Mouse (Mus musculus): ENCODE data around the gene Immp2l.
A peak's percentile ranks its signal among the peaks of the same experiment; 100 is the strongest.

Gene Immp2l

DNA sequence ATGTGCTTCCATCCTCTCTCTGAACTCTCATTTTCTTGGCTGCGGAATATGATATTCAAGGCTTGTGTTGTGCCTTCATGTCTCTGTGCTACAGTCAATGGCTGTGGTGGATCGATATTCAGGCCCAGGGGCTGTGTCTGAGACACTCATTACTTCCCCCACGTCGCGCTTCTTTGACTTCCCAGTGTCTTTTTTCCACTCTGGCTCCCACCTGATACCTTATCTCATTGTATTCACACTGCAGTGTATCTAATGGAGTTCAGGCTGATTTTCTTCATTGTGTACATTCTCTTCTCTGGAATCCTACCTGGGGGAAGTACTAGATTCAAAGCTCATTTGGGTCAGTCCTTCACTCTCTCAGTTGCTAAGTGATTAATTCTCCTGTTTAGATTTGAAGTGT, 27.1 kb downstream of the Immp2l start:
- DNase-seq: no peak

DNA sequence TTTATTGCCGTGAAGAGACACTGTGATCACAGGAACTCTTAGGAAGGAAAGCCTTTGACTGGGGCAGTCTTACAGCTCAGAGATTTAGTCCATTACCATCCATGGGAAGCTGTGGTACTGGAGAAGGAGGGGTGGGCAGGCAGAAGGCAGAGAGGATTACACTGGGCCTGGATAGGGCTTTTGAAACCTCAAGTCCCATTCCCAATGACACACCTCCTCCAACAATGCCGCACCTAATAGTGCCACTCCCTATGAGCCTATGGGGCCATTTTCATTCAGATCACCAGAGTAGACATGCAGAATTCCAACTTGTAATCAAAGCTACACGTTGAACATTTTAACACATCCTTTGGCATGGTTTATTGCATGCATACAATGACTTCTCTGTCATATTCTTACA, 29.0 kb downstream of the Immp2l start:
- no peak for DNase-seq

GRCm38 (mm10) chr12:41054006-41054791, 30.3 kb downstream of the Immp2l start:
- no peak for DNase-seq

- DNase-seq: no peak
These were observed 32.1 kb downstream of the Immp2l start for GRCm38 (mm10) chr12:41055941-41056340.

- DNase-seq: no peak
These were observed 39.4 kb downstream of the Immp2l start for GRCm38 (mm10) chr12:41063281-41063680.

DNA sequence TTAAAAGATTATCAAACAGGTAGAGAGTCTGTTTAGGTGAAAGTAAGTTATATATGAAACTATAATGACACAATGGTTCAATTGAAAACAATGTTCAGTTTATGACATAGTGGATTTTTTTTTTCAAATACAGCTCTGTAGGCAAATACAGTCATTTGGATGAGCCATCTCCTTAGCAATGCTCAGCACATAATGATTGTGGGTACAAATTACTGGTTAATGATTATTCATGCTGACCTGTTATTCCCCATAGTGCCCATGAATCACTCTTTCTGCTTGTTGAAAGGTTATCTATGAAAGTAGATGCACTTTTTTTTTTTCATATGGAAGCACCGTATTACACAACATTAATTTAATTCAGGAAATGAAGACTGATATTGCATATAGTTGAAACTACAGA, 58.0 kb downstream of the Immp2l start:
- DNase-seq: no peak

GRCm38 (mm10) chr12:41084370-41085089, 60.6 kb downstream of the Immp2l start:
- no peak for DNase-seq

- no peak for DNase-seq
These were observed 66.1 kb downstream of the Immp2l start for GRCm38 (mm10) chr12:41089931-41090366.

DNA sequence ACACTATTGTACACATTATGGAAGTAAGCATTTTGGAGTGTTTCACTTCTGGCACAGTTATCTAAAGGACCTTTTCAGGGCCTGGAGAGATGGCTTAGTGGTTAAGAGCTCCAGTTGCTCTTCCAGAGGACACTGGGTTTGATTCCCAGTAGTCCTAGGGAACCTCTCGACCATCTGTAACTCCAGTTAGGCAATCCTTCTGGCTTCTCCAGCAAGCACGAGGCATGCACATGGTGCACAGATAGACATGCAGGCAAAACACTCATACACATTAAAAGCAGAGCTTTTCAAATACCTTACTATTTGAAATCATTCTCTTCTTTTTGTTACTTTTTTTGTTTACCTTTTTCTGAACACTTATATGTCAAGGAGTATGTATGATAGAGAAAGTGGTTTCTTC, 66.9 kb downstream of the Immp2l start:
- no peak for DNase-seq

- DNase-seq: no peak
These were observed 67.4 kb downstream of the Immp2l start for GRCm38 (mm10) chr12:41091316-41091715.

- no peak for DNase-seq
These were observed 72.2 kb downstream of the Immp2l start for GRCm38 (mm10) chr12:41096045-41096444.

DNA sequence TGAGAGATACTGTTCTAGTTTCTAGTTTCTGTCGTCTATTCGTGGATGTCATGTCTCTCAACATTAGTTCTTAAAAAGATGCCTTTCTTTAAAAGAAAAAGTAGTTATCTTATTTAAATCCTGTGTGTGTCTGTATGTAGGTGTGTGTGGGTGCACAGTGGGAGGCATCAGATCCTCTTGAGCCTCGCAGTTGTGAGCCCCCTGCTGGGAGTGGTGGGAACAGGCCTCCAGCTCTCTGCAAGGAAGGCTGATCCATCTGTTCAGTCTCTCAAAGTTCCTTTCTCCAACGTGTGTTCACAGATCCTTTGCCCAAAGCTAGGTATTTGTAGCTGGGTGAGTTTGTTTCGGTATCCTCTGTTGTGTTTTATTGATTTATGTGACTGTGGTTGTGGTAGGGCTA, 73.5 kb downstream of the Immp2l start:
- DNase-seq: peak; percentile 62 to 65

- DNase-seq: no peak
These were observed 85.1 kb downstream of the Immp2l start for GRCm38 (mm10) chr12:41109011-41109410.

GRCm38 (mm10) chr12:41111456-41111855, 87.6 kb downstream of the Immp2l start:
- peak in 1 of 2 experiments; percentile 4 for DNase-seq

DNA sequence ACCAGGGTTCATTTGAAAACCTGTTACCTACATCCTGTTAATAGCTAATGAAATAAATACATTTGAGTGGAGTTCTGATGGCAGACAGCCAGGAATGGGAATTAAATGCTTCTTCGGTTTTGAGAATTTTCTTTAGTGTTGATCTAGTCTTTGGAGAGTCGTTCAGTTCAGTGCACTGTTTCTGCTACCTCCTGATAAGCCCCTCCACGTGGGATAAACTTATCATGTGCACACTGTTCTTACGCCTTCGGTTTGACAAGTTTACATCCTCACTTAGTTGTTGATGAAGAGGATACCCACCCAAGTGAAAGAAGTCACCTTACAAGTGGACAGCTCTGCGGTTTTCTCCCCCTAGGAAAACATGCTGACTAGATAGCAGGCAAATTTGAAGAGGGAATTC, 88.2 kb downstream of the Immp2l start:
- no peak for DNase-seq

GRCm38 (mm10) chr12:41118358-41118757, 94.5 kb downstream of the Immp2l start:
- no peak for DNase-seq

DNA sequence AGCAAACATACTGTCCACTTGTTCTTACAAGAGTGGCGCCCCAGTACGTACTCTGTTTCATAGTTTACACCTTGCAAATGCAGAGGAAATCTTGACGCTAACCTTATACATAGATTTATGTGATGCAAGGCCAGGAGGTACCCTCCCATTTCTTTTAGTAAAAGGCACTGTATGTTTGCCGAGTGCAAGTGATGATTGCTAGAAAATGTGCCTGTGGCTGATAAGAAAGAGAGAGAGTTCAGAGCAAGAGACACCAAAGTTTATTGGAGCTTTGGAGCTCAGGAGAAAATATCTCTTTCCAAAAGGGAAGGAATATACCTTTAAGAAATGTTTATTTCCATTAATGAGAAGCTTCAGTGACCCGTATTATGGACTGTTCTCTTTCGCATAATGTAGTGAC, 95.8 kb downstream of the Immp2l start:
- DNase-seq: no peak

DNA sequence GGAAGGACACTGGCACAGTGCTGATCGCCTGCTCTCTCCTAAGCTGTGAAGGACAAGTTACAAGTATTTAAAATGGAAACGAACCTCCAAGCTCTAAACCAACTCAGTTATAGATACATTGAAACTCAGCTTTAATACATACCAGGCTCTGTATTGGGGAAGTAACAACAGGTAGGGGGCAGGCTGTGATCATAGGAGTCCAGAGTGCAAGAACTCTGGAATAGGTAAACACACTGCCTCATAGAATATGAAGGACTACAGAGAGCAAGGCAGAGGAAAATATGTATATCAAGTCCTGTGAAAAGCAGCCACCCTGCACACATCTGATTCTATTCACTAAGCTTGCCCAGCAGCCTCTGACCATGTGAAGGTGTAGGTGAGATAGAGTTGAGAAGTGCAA, 99.3 kb downstream of the Immp2l start:
- no peak for DNase-seq

- no peak for DNase-seq
These were observed 111.0 kb downstream of the Immp2l start for GRCm38 (mm10) chr12:41134885-41135284.

DNA sequence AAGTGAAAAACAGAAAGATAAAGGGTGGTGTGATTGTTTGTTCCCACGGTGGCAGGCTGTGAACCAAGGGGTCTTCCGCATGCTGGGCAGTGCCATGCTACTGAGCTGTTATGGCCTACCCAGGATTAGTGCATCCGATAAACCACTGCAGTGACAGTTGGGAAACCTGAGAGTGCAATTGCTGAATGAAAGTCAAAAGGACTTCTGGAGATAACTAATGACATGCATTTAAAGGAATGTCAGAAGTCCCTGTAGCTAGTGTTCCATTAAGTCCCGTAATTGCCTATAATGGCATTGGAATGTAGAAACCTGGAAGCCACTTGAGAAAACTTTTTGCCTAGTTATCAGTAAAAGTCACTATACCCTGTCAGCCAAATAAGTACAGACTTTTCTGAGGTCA, 135.7 kb downstream of the Immp2l start:
- DNase-seq: no peak

DNA sequence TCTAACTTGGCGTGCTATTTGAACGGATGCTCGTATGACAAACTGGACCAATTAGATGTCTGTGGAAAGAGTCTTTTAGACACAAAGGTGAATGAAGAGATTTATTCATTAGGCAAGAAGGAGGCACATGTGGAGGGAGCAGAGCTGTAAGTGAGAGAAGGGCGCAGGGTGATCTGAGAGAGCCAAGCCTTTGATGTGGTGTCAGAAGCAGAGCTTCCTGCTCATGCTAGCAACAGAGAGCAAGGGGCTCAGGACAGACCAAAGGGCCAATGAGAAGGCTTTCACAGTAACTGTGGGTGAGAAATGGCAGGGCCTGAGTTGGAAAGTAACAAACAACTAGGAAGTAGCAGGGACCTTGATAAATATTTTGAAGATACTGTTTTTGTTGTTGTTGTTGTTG, 143.9 kb downstream of the Immp2l start:
- no peak for DNase-seq

DNA sequence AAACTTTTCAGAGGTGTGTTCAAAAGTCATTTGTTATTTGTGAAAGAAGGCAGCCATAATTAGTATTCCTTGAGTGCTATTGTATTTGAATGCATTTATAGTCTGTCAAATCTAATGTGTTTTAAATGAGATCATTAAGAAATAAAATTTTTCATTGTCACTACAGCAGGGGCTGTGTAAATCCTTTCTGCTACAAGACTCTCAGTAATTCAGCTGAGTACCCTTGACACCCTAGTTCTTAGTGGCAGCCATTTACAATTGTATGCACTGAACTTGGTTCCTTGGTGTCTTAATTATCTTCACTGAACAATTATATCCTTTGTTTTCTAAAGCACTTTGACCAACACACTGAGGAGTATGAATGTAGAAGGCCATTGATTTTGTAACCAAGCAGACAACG, 146.2 kb downstream of the Immp2l start:
- no peak for DNase-seq

- DNase-seq: no peak
These were observed 159.0 kb downstream of the Immp2l start for GRCm38 (mm10) chr12:41182856-41183255.

GRCm38 (mm10) chr12:41185060-41185459, 161.2 kb downstream of the Immp2l start:
- DNase-seq: no peak

Measured in kidney, postnatal 4 days (tissue).